Mouse (Mus musculus) skeletal muscle tissue, adult 2 months (tissue): ENCODE data around the gene Trip10.

ENCODE experiments used
- DNase-seq: peaks from one replicate; pipeline ENCODE4 v3.0.0-alpha.2; 2012; ENCODE audit warnings: low read depth, low spot score

Trip10 gene

GRCm38 (mm10) chr17:57234254-57234928 lies 14.9 kb upstream of the Trip10 start:
- no peak for DNase-seq

GRCm38 (mm10) chr17:57235803-57236202 lies 13.5 kb upstream of the Trip10 start:
- no peak for DNase-seq

GRCm38 (mm10) chr17:57237181-57237580 lies 12.1 kb upstream of the Trip10 start:
- DNase-seq, result no peak

- no peak for DNase-seq
These were observed 5.4 kb upstream of the Trip10 start for GRCm38 (mm10) chr17:57243650-57244370.

GRCm38 (mm10) chr17:57245311-57245929 lies 3.8 kb upstream of the Trip10 start:
- DNase-seq, result no peak

- no peak for DNase-seq
These were observed 2.4 kb upstream of the Trip10 start for GRCm38 (mm10) chr17:57246663-57247392.

GRCm38 (mm10) chr17:57247393-57248200 lies 1.7 kb upstream of the Trip10 start:
- peak; percentile 99 for DNase-seq

GRCm38 (mm10) chr17:57248201-57248699 lies 1.0 kb upstream of the Trip10 start, which contains the start of gene Gpr108:
TSS of gene Gpr108 (minus strand) at chr17:57248446.
- DNase-seq, result peak; percentile 87

- DNase-seq, result no peak
These were observed 484 bp upstream of the Trip10 start for GRCm38 (mm10) chr17:57248771-57249170.

GRCm38 (mm10) chr17:57250461-57251160 lies 1.4 kb downstream of the Trip10 start:
- DNase-seq, result peak; percentile 61

- DNase-seq, result no peak
These were observed 2.2 kb downstream of the Trip10 start for GRCm38 (mm10) chr17:57251431-57251830.

- no peak for DNase-seq
These were observed 4.1 kb downstream of the Trip10 start for GRCm38 (mm10) chr17:57253306-57253705.

- DNase-seq, result peak; percentile 73
These were observed 6.1 kb downstream of the Trip10 start for GRCm38 (mm10) chr17:57255354-57255753.

GRCm38 (mm10) chr17:57256921-57257485 lies 7.7 kb downstream of the Trip10 start:
- no peak for DNase-seq

- DNase-seq, result no peak
These were observed 8.9 kb downstream of the Trip10 start for GRCm38 (mm10) chr17:57258191-57258590.

- DNase-seq, result peak; percentile 95
These were observed 10.5 kb downstream of the Trip10 start for GRCm38 (mm10) chr17:57259742-57260141.

- no peak for DNase-seq
These were observed 11.1 kb downstream of the Trip10 start for GRCm38 (mm10) chr17:57260351-57260750.

- no peak for DNase-seq
These were observed 12.0 kb downstream of the Trip10 start for GRCm38 (mm10) chr17:57261286-57261685.

GRCm38 (mm10) chr17:57261796-57262195 lies 12.5 kb downstream of the Trip10 start:
- no peak for DNase-seq
